Mouse (Mus musculus): ENCODE measurements around the gene Cyp2c66.
"Not testable (repeated sequence)": the region's sequence is repeated elsewhere in the genome, so short reads cannot be mapped to it uniquely, and the experiment has no call there.

Cyp2c66 gene

DNA sequence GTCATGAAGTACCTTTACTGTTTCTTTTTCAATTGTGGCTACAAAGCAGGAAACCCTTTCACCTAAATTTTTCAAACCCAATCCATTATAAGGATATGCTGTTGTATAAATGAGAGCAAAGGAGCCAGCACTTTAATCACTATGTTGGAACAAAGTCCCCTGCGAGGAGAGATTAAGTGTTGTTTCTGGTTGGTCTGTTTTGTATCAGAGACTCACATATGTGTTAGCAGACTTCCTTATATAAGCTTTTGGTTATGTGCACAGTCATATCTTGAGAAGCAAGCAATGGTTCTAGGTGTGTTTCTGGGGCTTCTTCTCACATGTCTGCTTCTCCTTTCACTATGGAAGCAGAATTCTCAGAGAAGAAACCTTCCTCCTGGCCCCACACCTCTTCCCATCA is at the start of gene Cyp2c66:
Gene Cyp2c66 (plus strand): TSS at position 255 of the 400 bp plus-strand sequence.
- no peak for DNase-seq (ENCODE audit: low spot score)

DNA sequence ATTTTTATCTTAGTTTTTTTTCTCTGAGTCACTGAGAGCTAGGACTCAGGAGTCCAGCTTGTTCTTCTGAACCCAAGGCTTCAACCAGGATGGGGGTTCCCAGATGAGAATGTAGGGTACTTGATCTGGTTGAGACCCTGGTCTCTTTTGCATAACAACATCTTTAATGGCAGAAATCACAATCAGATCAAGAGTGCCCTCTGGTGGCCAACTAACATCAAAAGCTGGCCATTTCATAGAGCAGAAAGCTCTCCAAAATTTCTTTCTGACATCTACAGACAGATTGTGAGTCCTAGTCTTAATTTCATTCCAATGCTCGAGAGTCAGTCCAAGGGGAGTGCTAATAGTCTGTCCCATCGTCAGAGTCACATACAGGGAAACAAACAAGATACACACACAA is 14.9 kb upstream of the Cyp2c66 start:
- not testable (repeated sequence) for DNase-seq (ENCODE audit: low spot score)

DNA sequence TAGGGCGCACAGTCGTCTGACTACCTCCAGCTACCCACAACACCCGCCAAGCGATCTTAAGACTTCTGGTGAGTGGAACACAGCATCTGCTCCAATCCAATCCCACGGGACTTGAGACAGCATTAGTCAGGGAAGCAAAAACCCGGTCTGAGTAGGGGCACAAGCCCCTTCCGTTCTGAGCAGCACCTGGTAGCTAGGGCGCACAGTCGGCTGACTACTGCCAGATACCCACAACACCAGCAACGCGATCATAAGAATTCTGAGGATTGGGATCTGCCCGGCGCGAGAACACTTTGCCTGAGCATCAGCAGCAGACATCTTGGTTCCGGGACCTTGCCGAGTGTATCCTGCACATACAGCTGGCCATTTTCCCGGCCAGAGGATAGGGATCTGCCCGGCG is 43.1 kb downstream of the Cyp2c66 start:
- DNase-seq (ENCODE audit: low spot score): not testable (repeated sequence)

Data from testis, postnatal 10 days (tissue).